Mouse (Mus musculus): ENCODE data around the gene Cdc14b. TPM values are rescaled to one million over a fixed set of nuclear protein-coding genes. Genes with fewer than 3 reads are reported as not detected.
A peak's percentile ranks its signal among the peaks of the same experiment; 100 is the strongest.

The Cdc14b gene
- polyA plus RNA-seq, 1 experiment from 2014 or later, result 22.1 TPM

GRCm38 (mm10) chr13:64253697-64254096 is 21.4 kb downstream of the Cdc14b start:
- H3K27ac ChIP-seq (ENCODE audit: poor library complexity, severe bottlenecking), result no peak overlapping the region
- no peak overlapping the region for H3K4me3 ChIP-seq
- ATAC-seq (ENCODE audit: insufficient number of reproducible peaks, low FRiP score), result no peak
- no peaks in the 10 kb centered on the region for H3K27me3 ChIP-seq (replicated peaks)
- no peak overlapping the region for H3K9ac ChIP-seq
- H3K36me3 ChIP-seq, result no peaks in the 10 kb centered on the region
- H3K4me1 ChIP-seq (replicated peaks), result peaks cover 35% of the 10 kb centered on the region
- no peaks in the 10 kb centered on the region for H3K9me3 ChIP-seq (replicated peaks)
- no peak overlapping the region for H3K4me2 ChIP-seq

GRCm38 (mm10) chr13:64252147-64252546 is 22.9 kb downstream of the Cdc14b start:
- 49% methylated on average over 5 of the region's 5 CpGs for WGBS
- ATAC-seq (ENCODE audit: insufficient number of reproducible peaks, low FRiP score), result no peak
- Histone ChIP-seq H3K4me2 (no peak overlapping the region), H3K27ac (ENCODE audit: poor library complexity, severe bottlenecking) (no peak overlapping the region), H3K36me3 (no peaks in the 10 kb centered on the region), H3K4me1 (replicated peaks) (peaks cover 29% of the 10 kb centered on the region), H3K9me3 (replicated peaks) (no peaks in the 10 kb centered on the region), H3K4me3 (no peak overlapping the region), H3K27me3 (replicated peaks) (no peaks in the 10 kb centered on the region), H3K9ac (no peak overlapping the region)

GRCm38 (mm10) chr13:64250363-64250762 is 24.7 kb downstream of the Cdc14b start:
- peaks cover 2% of the 10 kb centered on the region; the same call in 1 of the 2 replicates for H3K36me3 ChIP-seq
- WGBS, result 38% methylated on average over 1 of the region's 1 CpGs
- ATAC-seq (ENCODE audit: insufficient number of reproducible peaks, low FRiP score), result no peak
- H3K4me3 ChIP-seq, result no peak overlapping the region
- no peak overlapping the region for H3K4me2 ChIP-seq
- no peak overlapping the region for H3K9ac ChIP-seq
- peaks cover 23% of the 10 kb centered on the region for H3K4me1 ChIP-seq (replicated peaks)
- H3K27ac ChIP-seq (ENCODE audit: poor library complexity, severe bottlenecking), result no peak overlapping the region
- H3K9me3 ChIP-seq (replicated peaks), result no peaks in the 10 kb centered on the region
- no peaks in the 10 kb centered on the region for H3K27me3 ChIP-seq (replicated peaks)

- Histone ChIP-seq H3K9me3 (replicated peaks) (no peaks in the 10 kb centered on the region), H3K9ac (peak overlapping the region; percentile 63), H3K27me3 (replicated peaks) (no peaks in the 10 kb centered on the region), H3K4me2 (peak overlapping the region; percentile 88), H3K27ac (ENCODE audit: poor library complexity, severe bottlenecking) (peak overlapping the region; percentile 75), H3K36me3 (peaks cover 3% of the 10 kb centered on the region; the same call in 1 of the 2 replicates), H3K4me1 (replicated peaks) (peaks cover 23% of the 10 kb centered on the region), H3K4me3 (peak overlapping the region; percentile 56)
- peak; percentile 87 for ATAC-seq (ENCODE audit: insufficient number of reproducible peaks, low FRiP score)
- 5% methylated on average over 22 of the region's 22 CpGs for WGBS
Measured at GRCm38 (mm10) chr13:64248775-64249524, 26.1 kb downstream of the Cdc14b start.

- Histone ChIP-seq H3K27me3 (replicated peaks) (no peaks in the 10 kb centered on the region), H3K4me3 (peak overlapping the region; percentile 56), H3K4me1 (replicated peaks) (peaks cover 17% of the 10 kb centered on the region), H3K4me2 (peak overlapping the region; percentile 88), H3K9me3 (replicated peaks) (no peaks in the 10 kb centered on the region), H3K27ac (ENCODE audit: poor library complexity, severe bottlenecking) (peak overlapping the region; percentile 75), H3K9ac (peak overlapping the region; percentile 63), H3K36me3 (peaks cover 6% of the 10 kb centered on the region)
- ATAC-seq (ENCODE audit: insufficient number of reproducible peaks, low FRiP score), result peak; percentile 95
- WGBS, result 0% methylated on average over 24 of the region's 24 CpGs
Measured at GRCm38 (mm10) chr13:64248161-64248774, 26.8 kb downstream of the Cdc14b start.

GRCm38 (mm10) chr13:64246106-64246505 is 29.0 kb downstream of the Cdc14b start:
- H3K36me3 ChIP-seq, result peaks cover 14% of the 10 kb centered on the region
- no peaks in the 10 kb centered on the region for H3K9me3 ChIP-seq (replicated peaks)
- no peak overlapping the region for H3K4me3 ChIP-seq
- WGBS, result 88% methylated on average over 12 of the region's 12 CpGs
- H3K4me1 ChIP-seq (replicated peaks), result peaks cover 7% of the 10 kb centered on the region; the same call in 1 of the 2 replicates
- H3K9ac ChIP-seq, result no peak overlapping the region
- H3K27me3 ChIP-seq (replicated peaks), result no peaks in the 10 kb centered on the region
- H3K27ac ChIP-seq (ENCODE audit: poor library complexity, severe bottlenecking), result no peak overlapping the region
- H3K4me2 ChIP-seq, result no peak overlapping the region
- no peak for ATAC-seq (ENCODE audit: insufficient number of reproducible peaks, low FRiP score)

GRCm38 (mm10) chr13:64244685-64245261 is 30.3 kb downstream of the Cdc14b start:
- H3K4me1 ChIP-seq (replicated peaks), result peaks cover 15% of the 10 kb centered on the region
- WGBS, result 77% methylated on average over 4 of the region's 4 CpGs
- H3K27me3 ChIP-seq (replicated peaks), result no peaks in the 10 kb centered on the region
- H3K4me2 ChIP-seq, result no peak overlapping the region
- no peak overlapping the region for H3K9ac ChIP-seq
- H3K27ac ChIP-seq (ENCODE audit: poor library complexity, severe bottlenecking), result no peak overlapping the region
- peaks cover 14% of the 10 kb centered on the region for H3K36me3 ChIP-seq
- no peak overlapping the region for H3K4me3 ChIP-seq
- H3K9me3 ChIP-seq (replicated peaks), result no peaks in the 10 kb centered on the region
- no peak for ATAC-seq (ENCODE audit: insufficient number of reproducible peaks, low FRiP score)

GRCm38 (mm10) chr13:64242721-64243120 is 32.4 kb downstream of the Cdc14b start:
- ATAC-seq (ENCODE audit: insufficient number of reproducible peaks, low FRiP score), result no peak
- Histone ChIP-seq H3K4me3 (no peak overlapping the region), H3K9me3 (replicated peaks) (no peaks in the 10 kb centered on the region), H3K4me2 (no peak overlapping the region), H3K4me1 (replicated peaks) (peaks cover 13% of the 10 kb centered on the region), H3K27ac (ENCODE audit: poor library complexity, severe bottlenecking) (no peak overlapping the region), H3K27me3 (replicated peaks) (no peaks in the 10 kb centered on the region), H3K36me3 (peaks cover 14% of the 10 kb centered on the region), H3K9ac (no peak overlapping the region)

GRCm38 (mm10) chr13:64240626-64241025 is 34.5 kb downstream of the Cdc14b start:
- Histone ChIP-seq H3K36me3 (peaks cover 14% of the 10 kb centered on the region), H3K4me3 (no peak overlapping the region), H3K4me2 (peak overlapping the region; percentile 47), H3K27ac (ENCODE audit: poor library complexity, severe bottlenecking) (peak overlapping the region; percentile 81), H3K4me1 (replicated peaks) (peaks cover 27% of the 10 kb centered on the region), H3K9me3 (replicated peaks) (no peaks in the 10 kb centered on the region), H3K27me3 (replicated peaks) (no peaks in the 10 kb centered on the region), H3K9ac (no peak overlapping the region)
- WGBS, result 52% methylated on average over 7 of the region's 7 CpGs
- ATAC-seq (ENCODE audit: insufficient number of reproducible peaks, low FRiP score), result 0 out of 2 replicates have a peak, but pooled peaks have one; percentile 27

- Histone ChIP-seq H3K27me3 (replicated peaks) (no peaks in the 10 kb centered on the region), H3K4me1 (replicated peaks) (peaks cover 48% of the 10 kb centered on the region), H3K9me3 (replicated peaks) (no peaks in the 10 kb centered on the region), H3K27ac (ENCODE audit: poor library complexity, severe bottlenecking) (peak overlapping the region; percentile 60), H3K4me3 (no peak overlapping the region), H3K9ac (no peak overlapping the region), H3K36me3 (peaks cover 5% of the 10 kb centered on the region), H3K4me2 (no peak overlapping the region)
- ATAC-seq (ENCODE audit: insufficient number of reproducible peaks, low FRiP score), result no peak
Measured at GRCm38 (mm10) chr13:64237681-64238157, 37.4 kb downstream of the Cdc14b start.

- Histone ChIP-seq H3K4me1 (replicated peaks) (peaks cover 48% of the 10 kb centered on the region), H3K36me3 (0 out of 2 replicates have a peak, but pooled peaks cover 2% of the 10 kb centered on the region), H3K9me3 (replicated peaks) (no peaks in the 10 kb centered on the region), H3K4me3 (no peak overlapping the region), H3K9ac (no peak overlapping the region), H3K27me3 (replicated peaks) (no peaks in the 10 kb centered on the region), H3K27ac (ENCODE audit: poor library complexity, severe bottlenecking) (peak overlapping the region; percentile 60), H3K4me2 (peak overlapping the region; percentile 7; the same call in 1 of the 2 replicates)
- 26% methylated on average over 4 of the region's 4 CpGs for WGBS
- ATAC-seq (ENCODE audit: insufficient number of reproducible peaks, low FRiP score), result 0 out of 2 replicates have a peak, but pooled peaks have one; percentile 55
Measured at GRCm38 (mm10) chr13:64237000-64237680, 38.0 kb downstream of the Cdc14b start.
